Mouse (Mus musculus): ENCODE measurements around the gene Psg27. TPM values are rescaled to one million over a fixed set of nuclear protein-coding genes. Genes with fewer than 3 reads are reported as not detected.

The Psg27 gene
- polyA plus RNA-seq (2012; rRNA removed), result 0.17 TPM in 1 of 2 replicates, not detected in the other

DNA sequence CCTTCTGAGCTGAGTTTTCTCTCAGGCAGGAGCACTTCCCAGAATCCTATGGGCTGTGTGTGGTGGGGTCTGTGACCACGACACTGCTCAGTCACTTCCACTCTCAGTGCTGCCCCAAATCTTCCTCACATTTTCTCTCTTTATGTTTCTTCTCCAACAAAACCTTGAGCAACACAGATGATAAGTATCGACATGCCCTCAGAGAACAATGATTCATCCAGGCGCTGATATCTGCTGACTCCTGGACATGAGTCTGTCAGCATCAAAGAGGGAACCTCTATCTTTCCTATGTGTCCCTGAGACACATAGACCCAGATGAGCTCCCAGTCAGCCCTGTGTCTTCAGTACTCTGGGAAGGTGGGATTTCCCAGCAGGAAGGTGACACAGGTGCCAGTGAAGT is at the start of gene Psg27:
Gene Psg27, minus strand, starts transcription at position 101 of the 400 bp plus-strand sequence.

DNA sequence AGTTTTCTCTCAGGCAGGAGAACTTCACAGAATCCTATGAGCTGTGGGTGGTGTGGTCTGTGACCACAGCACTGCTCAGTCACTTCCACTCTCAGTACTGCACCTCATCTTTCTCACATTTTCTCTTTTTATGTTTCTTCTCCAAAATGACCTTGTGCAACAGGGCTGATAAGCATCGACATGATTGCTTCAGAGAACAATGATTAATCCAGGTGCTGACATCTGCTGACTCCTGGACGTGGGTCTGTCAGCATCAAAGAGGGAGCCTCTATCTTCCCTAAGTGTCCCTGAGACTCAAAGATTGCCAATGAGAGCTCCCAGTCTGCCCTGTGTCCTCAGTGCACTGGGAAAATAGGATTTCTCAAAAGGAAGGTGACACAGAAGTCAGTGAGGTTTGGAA is 49.3 kb upstream of the Psg27 start, which contains the start of gene Psg23:
Gene Psg23, minus strand, starts transcription at position 101 of the 400 bp plus-strand sequence.

DNA sequence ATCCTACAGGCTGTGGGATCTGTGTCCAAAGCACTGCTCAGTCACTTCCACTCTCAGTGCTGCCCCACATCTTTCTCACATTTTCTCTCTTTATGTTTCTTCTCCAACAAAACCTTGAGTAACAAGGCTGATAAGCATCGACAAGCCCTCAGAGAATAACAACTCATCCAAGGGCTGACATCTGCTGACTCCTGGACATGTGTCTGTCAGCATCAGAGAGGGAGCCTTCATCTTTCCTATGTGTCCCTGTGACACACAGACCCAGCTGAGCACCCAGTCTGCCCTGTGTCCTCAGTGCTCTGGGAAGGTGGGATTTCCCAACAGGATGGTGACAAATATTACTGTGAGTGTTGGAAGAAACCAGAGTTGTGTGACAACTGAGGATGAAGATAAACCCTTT is 34.9 kb downstream of the Psg27 start, which contains the start of gene Psg25:
Gene Psg25, minus strand, starts transcription at position 101 of the 400 bp plus-strand sequence.

Other genes with a start within 250 kb of the Psg27 start
- 0.17 TPM in 1 of 2 replicates, not detected in the other for gene Psg18, start 212.3 kb downstream of the Psg27 start, polyA plus RNA-seq (2012; rRNA removed)
- gene Psg28, start 135.3 kb downstream of the Psg27 start, polyA plus RNA-seq (2012; rRNA removed), result 0.17 TPM in 1 of 2 replicates, not detected in the other
- not detected in 2 replicates for gene Psg26, start 83.1 kb downstream of the Psg27 start, polyA plus RNA-seq (2012; rRNA removed)
- 0.02 TPM in 1 of 2 replicates, not detected in the other for gene Psg25, start 35.0 kb downstream of the Psg27 start, polyA plus RNA-seq (2012; rRNA removed)
- 0.04 and 0.35 TPM in 2 replicates for gene Psg23, start 49.2 kb upstream of the Psg27 start, polyA plus RNA-seq (2012; rRNA removed)
- 0.37 TPM in 1 of 2 replicates, not detected in the other for gene Psg21, start 89.4 kb upstream of the Psg27 start, polyA plus RNA-seq (2012; rRNA removed)
- not detected in 2 replicates for gene Psg20, start 118.9 kb upstream of the Psg27 start, polyA plus RNA-seq (2012; rRNA removed)
- not detected in 2 replicates for gene Psg22, start 150.8 kb upstream of the Psg27 start, polyA plus RNA-seq (2012; rRNA removed)
- 0.05 and 0.19 TPM in 2 replicates for gene Psg19, start 231.2 kb upstream of the Psg27 start, polyA plus RNA-seq (2012; rRNA removed)